Mouse (Mus musculus) megakaryocyte, embryonic 14.5 days (primary cell): ENCODE results near the gene Olfr93. TPM values are rescaled to one million over a fixed set of nuclear protein-coding genes. Genes with fewer than 3 reads are reported as not detected.

Source experiments
- H3K27me3 ChIP-seq: replicated peaks from 2 replicates; pipeline ENCODE3; 2012; ENCODE audit warnings: inconsistent platforms
- H3K36me3 ChIP-seq: replicated peaks from 2 replicates; pipeline ENCODE3; 2012; ENCODE audit warnings: low read length, inconsistent platforms, mixed read lengths
- H3K4me1 ChIP-seq: 2 replicates; pipeline ENCODE4 v1.6.1; 2012; ENCODE audit warnings: inconsistent platforms
- H3K4me3 ChIP-seq: replicated peaks from 2 replicates; pipeline ENCODE3; 2012; ENCODE audit warnings: moderate library complexity, mild to moderate bottlenecking, inconsistent platforms
- H3K9me3 ChIP-seq: 2 replicates; pipeline ENCODE4 v1.6.1; 2012; ENCODE audit warnings: inconsistent platforms
- FLI1 ChIP-seq: IDR thresholded peaks from 2 replicates; pipeline ENCODE4 v1.6.1; 2012; ENCODE audit warnings: low read length, inconsistent platforms, mixed read lengths
- GATA1 ChIP-seq: IDR thresholded peaks from 3 replicates; pipeline ENCODE4 v1.6.1; 2012; ENCODE audit warnings: mixed read lengths, low read length, inconsistent platforms, borderline replicate concordance
- polyA plus RNA-seq: library from polyadenylated mRNA; stranded (reverse); fragments of >175 nt; gene quantifications from 2 replicates; pipeline ENCODE4 v1.2.3, GENCODE M21; 2012; ENCODE audit warnings: low replicate concordance; ENCODE audit not compliant: insufficient read depth

Gene Olfr93
- polyA plus RNA-seq, 1 experiment = not detected

DNA sequence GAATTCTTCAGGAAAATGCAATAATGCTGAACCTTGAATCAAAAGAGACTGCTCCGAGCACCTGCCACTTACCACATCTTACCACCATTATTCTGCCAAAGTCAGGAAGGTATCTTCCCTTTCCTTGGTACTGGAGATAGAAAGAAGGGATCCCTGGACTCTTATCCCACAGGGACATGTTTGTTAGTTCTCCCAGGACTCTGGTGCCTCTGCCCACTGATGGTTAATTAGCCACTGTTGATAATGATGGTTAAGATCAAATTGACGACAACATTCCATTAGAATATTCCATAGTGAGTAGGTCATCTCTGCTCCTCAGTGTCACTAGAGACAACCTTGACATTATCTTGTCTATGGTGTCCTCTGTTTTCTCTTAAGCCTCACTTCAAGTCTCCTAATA is 41.3 kb downstream of the Olfr93 start, which contains the start of gene Olfr92:
Olfr92 (minus strand) TSS at position 101 of the 400 bp plus-strand sequence.
- Histone ChIP-seq H3K9me3 (no peaks in the 10 kb centered on the region), H3K4me3 (no peak within 1 kb of the TSS), H3K27me3 (no peaks in the 10 kb centered on the region), H3K4me1 (no peaks in the 10 kb centered on the region), H3K36me3 (no peaks in the 10 kb centered on the region)
- TF ChIP-seq GATA1 (no peak), FLI1 (no peak)

DNA sequence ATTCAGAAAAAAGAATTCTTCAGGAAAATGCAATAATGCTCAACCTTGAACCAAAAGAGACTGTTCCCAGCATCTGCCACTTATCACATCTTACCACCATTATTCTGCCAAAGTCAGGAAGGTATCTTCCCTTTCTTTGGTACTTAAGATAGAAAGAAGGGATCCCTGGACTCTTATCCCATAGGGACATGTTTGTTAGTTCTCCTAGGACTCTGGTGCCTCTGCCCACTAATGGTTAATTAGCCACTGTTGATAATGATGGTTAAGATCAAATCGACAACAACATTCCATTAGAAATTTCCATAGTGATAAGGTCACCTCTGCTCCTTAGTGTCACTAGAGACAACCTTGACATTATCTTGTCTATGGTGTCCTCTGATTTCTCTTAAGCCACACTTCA is 63.1 kb downstream of the Olfr93 start, which contains the start of gene Olfr91:
Olfr91 (minus strand) TSS at position 101 of the 400 bp plus-strand sequence.
- Histone ChIP-seq H3K9me3 (no peaks in the 10 kb centered on the region), H3K36me3 (no peaks in the 10 kb centered on the region), H3K4me1 (peaks cover 2% of the 10 kb centered on the region; the same call in 1 of the 2 replicates), H3K27me3 (peaks cover 4% of the 10 kb centered on the region), H3K4me3 (no peak within 1 kb of the TSS)
- TF ChIP-seq FLI1 (no peak), GATA1 (no peak)

DNA sequence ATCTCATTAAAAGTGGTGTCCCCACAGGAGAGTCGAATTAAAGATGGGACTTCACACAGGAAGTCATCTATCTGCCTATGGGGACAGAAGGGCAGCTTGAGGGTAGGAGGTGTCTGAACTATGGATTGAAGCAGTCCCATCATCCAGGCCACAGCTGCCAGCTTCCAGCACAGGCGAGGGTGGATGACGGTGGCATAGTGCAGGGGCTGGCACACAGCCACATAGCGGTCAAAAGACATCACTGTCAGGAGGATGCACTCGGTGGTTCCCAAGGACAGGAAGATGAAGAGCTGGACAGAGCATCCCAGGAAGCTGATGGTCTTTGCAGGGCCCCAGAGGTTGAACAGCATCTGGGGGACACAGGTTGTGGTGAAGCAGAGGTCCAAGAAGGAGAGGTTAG is 68.0 kb downstream of the Olfr93 start:
- TF ChIP-seq GATA1 (no peak), FLI1 (no peak)
- Histone ChIP-seq H3K9me3 (no peaks in the 10 kb centered on the region), H3K4me1 (peaks cover 14% of the 10 kb centered on the region), H3K4me3 (no peak overlapping the region), H3K27me3 (peaks cover 10% of the 10 kb centered on the region), H3K36me3 (no peaks in the 10 kb centered on the region)

DNA sequence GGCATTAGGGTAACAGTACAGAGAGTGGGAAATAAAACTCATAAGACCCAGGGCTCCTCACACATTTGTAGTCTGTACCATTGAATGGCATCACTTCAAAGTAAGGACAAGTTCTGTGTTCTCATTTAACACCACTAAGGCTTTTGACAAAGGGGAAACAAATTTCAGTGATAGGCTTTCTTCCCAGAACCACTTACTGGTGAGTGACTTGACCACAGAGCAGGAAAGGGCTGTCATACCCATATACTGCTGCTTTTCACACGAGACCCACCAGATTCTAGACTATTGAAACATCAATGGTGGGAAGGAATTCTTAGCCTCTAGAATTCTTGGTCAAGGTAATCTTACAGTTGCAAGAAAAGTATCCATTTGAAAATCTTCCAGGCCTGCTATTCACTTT is 69.1 kb downstream of the Olfr93 start:
- no peak overlapping the region for H3K4me3 ChIP-seq
- H3K27me3 ChIP-seq = peaks cover 11% of the 10 kb centered on the region
- H3K9me3 ChIP-seq = no peaks in the 10 kb centered on the region
- no peak for TF ChIP-seq FLI1
- TF ChIP-seq GATA1 = no peak
- H3K4me1 ChIP-seq = peaks cover 14% of the 10 kb centered on the region
- no peaks in the 10 kb centered on the region for H3K36me3 ChIP-seq

Other genes with a start within 250 kb of the Olfr93 start
- not detected in 2 replicates for gene Rnf39, start 218.6 kb downstream of the Olfr93 start, polyA plus RNA-seq
- 504 and 1,093 TPM in 2 replicates for gene Ppp1r11, start 209.8 kb downstream of the Olfr93 start, polyA plus RNA-seq
- gene Znrd1, start 202.9 kb downstream of the Olfr93 start, polyA plus RNA-seq = 2.1 and 2.6 TPM in 2 replicates
- 0.85 TPM in 1 of 2 replicates, not detected in the other for gene Znrd1as, start 202.9 kb downstream of the Olfr93 start, polyA plus RNA-seq
- not detected in 2 replicates for gene 2410137M14Rik, start 180.3 kb downstream of the Olfr93 start, polyA plus RNA-seq
- not detected in 2 replicates for gene H2-M5, start 172.0 kb downstream of the Olfr93 start, polyA plus RNA-seq
- 3.5 TPM in 1 of 2 replicates, not detected in the other for gene Zfp57, start 160.3 kb downstream of the Olfr93 start, polyA plus RNA-seq
- gene Mog, start 138.1 kb downstream of the Olfr93 start, polyA plus RNA-seq = not detected in 2 replicates
- gene Gabbr1, start 115.5 kb downstream of the Olfr93 start, polyA plus RNA-seq = 1.6 and 1.7 TPM in 2 replicates
- gene Olfr90, start 73.0 kb downstream of the Olfr93 start, polyA plus RNA-seq = not detected in 2 replicates
- not detected in 2 replicates for gene Olfr91, start 63.2 kb downstream of the Olfr93 start, polyA plus RNA-seq
- gene Olfr92, start 41.4 kb downstream of the Olfr93 start, polyA plus RNA-seq = not detected in 2 replicates
- not detected in 2 replicates for gene Ubd, start 32.4 kb upstream of the Olfr93 start, polyA plus RNA-seq
- not detected in 2 replicates for gene Olfr94, start 39.5 kb upstream of the Olfr93 start, polyA plus RNA-seq
- gene Olfr95, start 51.6 kb upstream of the Olfr93 start, polyA plus RNA-seq = not detected in 2 replicates
- not detected in 2 replicates for gene Olfr96, start 58.7 kb upstream of the Olfr93 start, polyA plus RNA-seq
- not detected in 2 replicates for gene Olfr97, start 75.8 kb upstream of the Olfr93 start, polyA plus RNA-seq
- gene Olfr98, start 102.3 kb upstream of the Olfr93 start, polyA plus RNA-seq = not detected in 2 replicates
- 0.82 TPM in 1 of 2 replicates, not detected in the other for gene H2-M3, start 108.7 kb upstream of the Olfr93 start, polyA plus RNA-seq
- gene Olfr99, start 122.0 kb upstream of the Olfr93 start, polyA plus RNA-seq = not detected in 2 replicates
- gene Olfr101, start 142.8 kb upstream of the Olfr93 start, polyA plus RNA-seq = not detected in 2 replicates
- not detected in 2 replicates for gene Olfr102, start 155.6 kb upstream of the Olfr93 start, polyA plus RNA-seq
- not detected in 2 replicates for gene Olfr103, start 178.2 kb upstream of the Olfr93 start, polyA plus RNA-seq
- gene Olfr104-ps, start 198.1 kb upstream of the Olfr93 start, polyA plus RNA-seq = 0.86 TPM in 1 of 2 replicates, not detected in the other
- gene Olfr105-ps, start 217.5 kb upstream of the Olfr93 start, polyA plus RNA-seq = not detected in 2 replicates
- gene Olfr106-ps, start 228.9 kb upstream of the Olfr93 start, polyA plus RNA-seq = not detected in 2 replicates
- not detected in 2 replicates for gene Olfr107, start 237.7 kb upstream of the Olfr93 start, polyA plus RNA-seq